Mouse (Mus musculus) naive thymus-derived CD4-positive, alpha-beta T cell, adult 5 months (primary cell): Measurements from ENCODE around the gene 0610012G03Rik. TPM values are rescaled to one million over a fixed set of nuclear protein-coding genes. Genes with fewer than 3 reads are reported as not detected.

Source experiments
- polyA plus RNA-seq: library from polyadenylated mRNA; unstranded; fragments of 100-300 nt; shearing (Covaris generic); gene quantifications from one replicate; pipeline ENCODE4 v1.2.1, GENCODE M21; 2017

Gene 0610012G03Rik
- polyA plus RNA-seq, result 24.7 TPM

GRCm38 (mm10) chr16:31948345-31948774 lies at the start of gene 0610012G03Rik, which contains the start of gene Ncbp2:
Gene 0610012G03Rik, minus strand, starts transcription at chr16:31948494.
Gene Ncbp2, plus strand, starts transcription at chr16:31948513.

DNA sequence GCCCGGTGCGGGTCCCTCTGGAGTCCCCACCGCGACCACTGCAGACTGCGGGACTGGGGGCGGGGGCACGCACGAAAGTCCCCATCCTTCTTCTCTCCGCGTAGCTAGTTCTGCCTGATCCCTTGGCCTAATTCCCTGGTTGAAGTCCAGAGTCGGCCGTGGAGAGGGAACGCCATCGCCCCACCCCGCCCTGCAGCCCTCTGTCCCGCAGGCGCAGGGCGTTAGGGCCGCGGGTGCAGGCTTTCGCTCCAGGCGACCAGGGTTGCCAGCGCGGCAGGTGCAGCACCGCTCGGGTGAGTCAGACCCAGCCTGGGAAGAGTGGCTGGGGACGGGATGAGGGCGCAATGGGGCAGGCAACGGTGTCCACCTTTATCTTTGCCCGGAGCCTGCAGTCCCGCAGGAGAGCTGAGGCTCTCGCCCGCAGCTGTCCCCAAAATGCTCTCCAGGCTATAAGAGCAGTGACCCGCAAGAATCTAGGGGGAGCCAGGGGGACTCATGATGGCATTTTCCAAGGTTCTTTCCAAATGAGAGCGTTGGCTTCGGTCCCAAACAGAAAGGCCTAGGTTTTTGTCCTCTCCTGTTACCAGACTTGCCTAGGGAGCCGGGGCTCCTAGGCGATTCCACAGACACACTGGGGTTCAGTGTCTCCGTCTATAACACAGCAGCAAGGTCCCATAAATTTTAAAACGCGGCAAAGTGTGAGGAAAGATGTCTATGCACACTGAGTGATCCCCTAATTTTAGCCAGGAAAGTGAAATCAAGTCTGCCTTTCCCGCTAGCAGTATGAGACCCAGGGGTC lies 14.3 kb downstream of the 0610012G03Rik start, which contains the start of gene Pigz:
Pigz (plus strand) TSS at position 101 of the 799 bp plus-strand sequence.

Other genes starting within 250 kb of the 0610012G03Rik start
- not detected for gene Meltf, start 69.7 kb downstream of the 0610012G03Rik start, polyA plus RNA-seq
- 0.30 TPM for gene Pigz, start 14.6 kb downstream of the 0610012G03Rik start, polyA plus RNA-seq
- gene Ncbp2, start within 50 bp of the 0610012G03Rik start, polyA plus RNA-seq, result 15.4 TPM
- 23.2 TPM for gene Senp5, start 54.8 kb upstream of the 0610012G03Rik start, polyA plus RNA-seq
- 154 TPM for gene Pak2, start 130.8 kb upstream of the 0610012G03Rik start, polyA plus RNA-seq
- gene Pigx, start 151.2 kb upstream of the 0610012G03Rik start, polyA plus RNA-seq, result 71.9 TPM
- 3.3 TPM for gene Cep19, start 151.3 kb upstream of the 0610012G03Rik start, polyA plus RNA-seq
- 43.1 TPM for gene Nrros, start 217.1 kb upstream of the 0610012G03Rik start, polyA plus RNA-seq
- not detected for gene Bex6, start 231.3 kb upstream of the 0610012G03Rik start, polyA plus RNA-seq